Mouse (Mus musculus): ENCODE measurements around the gene Lgals3.
"Not testable (repeated sequence)": the region's sequence is repeated elsewhere in the genome, so short reads cannot be mapped to it uniquely, and the experiment has no call there.

The Lgals3 gene

DNA sequence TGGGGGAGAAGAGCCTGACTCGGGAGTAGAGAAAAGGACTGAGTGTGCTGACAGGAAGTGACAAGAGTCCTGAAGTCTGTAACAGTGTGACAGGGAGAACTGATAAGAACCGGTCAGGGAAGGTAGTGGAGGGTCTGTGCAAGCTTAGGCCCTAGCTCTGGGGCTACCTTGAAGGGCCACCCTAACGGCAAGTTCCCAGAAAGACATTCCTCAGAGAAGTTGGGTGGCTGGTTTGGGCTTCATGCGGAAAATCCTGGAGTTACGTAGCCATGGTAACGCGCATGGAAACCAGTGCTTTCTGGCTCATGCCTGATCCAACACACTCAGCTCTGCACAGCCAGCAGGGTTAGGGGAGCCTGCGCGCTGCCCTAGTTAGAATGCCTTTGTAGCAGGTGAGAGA lies at the start of gene Lgals3:
Gene Lgals3, plus strand, starts transcription at position 291 of the 400 bp plus-strand sequence.
- DNase-seq (ENCODE audit: low spot score): peak; percentile 31

DNA sequence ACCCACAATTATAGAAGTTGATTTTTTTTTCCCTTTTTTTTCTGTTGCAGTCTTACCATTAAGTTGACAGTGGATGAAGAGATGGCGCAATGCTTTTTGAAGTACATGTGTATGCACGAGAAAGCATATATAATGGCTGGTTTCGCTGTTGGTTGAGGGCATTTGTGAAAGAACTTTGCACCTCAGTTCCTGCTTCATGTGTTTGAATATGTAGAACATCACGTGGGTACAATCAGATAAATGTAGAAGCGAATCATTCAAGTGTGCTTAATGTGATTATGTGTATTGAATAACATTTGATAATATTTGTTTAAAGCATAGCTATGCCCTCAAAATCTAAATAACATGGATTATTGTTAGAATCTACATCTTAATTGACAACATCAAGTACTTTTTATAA lies 48.2 kb upstream of the Lgals3 start:
- DNase-seq (ENCODE audit: low spot score): no peak

GRCm38 (mm10) chr14:47321581-47321980 lies 46.0 kb upstream of the Lgals3 start:
- DNase-seq (ENCODE audit: low spot score): not testable (repeated sequence)

DNA sequence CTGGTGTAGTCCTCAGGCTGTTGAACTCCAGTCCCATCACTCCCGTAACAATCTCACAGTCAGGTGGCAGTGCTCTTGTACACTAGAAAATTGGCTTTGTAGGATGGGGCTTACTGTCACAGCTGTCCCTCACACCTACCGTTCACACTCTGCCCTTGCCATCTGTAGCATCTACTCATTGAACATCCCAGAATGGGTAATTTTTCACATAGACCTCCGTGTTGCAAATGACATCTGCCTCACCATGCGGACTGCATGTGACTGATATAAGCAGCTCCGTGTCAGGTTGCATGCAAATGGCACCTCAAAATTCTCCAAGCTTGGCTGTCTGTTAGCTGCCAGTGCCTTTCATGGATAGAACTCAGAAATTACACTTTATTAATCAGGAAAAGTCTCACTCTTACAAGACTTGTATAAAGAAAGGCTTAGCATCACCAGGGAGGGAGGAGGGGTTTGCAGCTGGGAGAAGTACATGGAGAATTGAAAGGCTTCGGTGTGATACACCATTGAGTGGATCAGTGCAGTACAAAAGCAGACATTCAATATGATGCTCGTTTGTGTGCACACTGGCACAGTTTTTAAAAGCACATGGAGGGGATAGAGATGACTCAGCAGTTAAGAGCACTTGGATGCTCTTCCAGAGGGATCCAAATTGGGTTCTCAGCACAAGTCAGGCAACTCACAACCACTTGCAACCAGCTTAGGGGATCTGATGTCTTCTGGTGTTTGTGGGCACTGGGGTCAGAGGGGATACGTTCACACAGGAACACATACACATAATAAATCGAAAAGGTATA lies 41.4 kb upstream of the Lgals3 start:
- DNase-seq (ENCODE audit: low spot score): no peak

GRCm38 (mm10) chr14:47327347-47327746 lies 40.2 kb upstream of the Lgals3 start:
- peak; percentile 30 for DNase-seq (ENCODE audit: low spot score)

GRCm38 (mm10) chr14:47331920-47332319 lies 35.6 kb upstream of the Lgals3 start:
- DNase-seq (ENCODE audit: low spot score): no peak

DNA sequence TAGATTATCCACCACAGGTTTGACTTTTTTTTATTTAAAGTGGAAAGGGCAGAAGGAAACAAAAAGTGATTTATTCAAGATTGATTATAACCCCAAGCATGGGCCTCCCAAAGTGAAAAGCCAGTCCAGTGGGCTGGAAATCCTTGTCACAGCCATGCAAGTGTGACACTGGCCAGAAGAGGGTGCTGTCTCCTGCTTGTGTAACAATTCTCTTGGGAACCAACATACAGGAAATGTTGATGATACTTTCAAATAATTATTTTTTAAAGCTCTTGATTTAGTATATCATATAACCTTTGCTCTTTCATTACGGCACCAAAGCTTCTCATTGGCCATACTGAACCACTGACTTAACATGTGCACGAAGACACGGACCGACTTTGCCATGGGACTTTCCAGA lies 32.7 kb upstream of the Lgals3 start:
- peak; percentile 67 for DNase-seq (ENCODE audit: low spot score)

GRCm38 (mm10) chr14:47335300-47335699 lies 32.3 kb upstream of the Lgals3 start:
- no peak for DNase-seq (ENCODE audit: low spot score)

GRCm38 (mm10) chr14:47340231-47340925 lies 27.2 kb upstream of the Lgals3 start:
- no peak for DNase-seq (ENCODE audit: low spot score)

DNA sequence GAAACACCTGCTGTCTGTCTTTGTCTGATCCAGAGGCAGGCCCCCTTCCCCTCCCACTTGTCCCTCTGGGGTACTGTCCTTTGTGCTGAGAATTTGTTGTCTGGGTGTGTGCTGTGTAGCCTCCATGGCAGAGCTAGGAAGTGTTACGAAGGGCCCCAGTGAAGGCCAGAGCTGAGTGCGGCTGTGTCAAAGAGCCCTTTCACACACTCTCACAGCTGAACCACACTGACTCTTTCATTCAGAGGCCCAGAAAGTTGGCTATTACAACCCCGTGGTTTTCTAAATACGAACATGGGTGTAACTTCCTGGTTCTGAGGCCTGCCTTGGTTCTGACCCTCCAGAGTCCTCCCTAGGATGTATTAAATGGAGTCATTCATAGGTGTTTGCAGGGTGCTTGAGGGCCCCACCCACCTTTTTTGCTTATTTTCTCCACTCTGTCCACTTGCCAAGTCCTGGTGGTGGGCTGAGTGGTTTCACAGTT lies 25.7 kb upstream of the Lgals3 start:
- peak; percentile 81 for DNase-seq (ENCODE audit: low spot score)

DNA sequence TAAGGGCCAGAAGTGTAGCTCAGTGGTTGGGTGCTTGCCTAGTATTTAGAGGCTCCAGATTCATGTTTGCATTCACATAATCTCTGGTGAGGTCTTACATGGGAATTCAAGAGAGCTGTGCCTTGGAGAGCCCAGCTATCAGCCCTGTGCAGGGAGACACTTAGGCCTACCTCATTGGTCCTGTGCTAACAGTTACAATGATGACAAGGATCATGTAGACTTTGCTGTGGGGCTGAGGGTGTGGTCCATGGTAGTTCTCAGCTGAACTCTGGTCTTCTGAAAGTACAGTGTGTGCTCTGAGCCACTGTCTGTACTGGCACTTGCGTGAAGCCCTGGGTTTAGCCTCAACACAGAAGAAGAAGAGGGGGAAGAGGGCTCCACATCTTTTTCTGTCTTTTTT lies 20.8 kb upstream of the Lgals3 start:
- no peak for DNase-seq (ENCODE audit: low spot score)

DNA sequence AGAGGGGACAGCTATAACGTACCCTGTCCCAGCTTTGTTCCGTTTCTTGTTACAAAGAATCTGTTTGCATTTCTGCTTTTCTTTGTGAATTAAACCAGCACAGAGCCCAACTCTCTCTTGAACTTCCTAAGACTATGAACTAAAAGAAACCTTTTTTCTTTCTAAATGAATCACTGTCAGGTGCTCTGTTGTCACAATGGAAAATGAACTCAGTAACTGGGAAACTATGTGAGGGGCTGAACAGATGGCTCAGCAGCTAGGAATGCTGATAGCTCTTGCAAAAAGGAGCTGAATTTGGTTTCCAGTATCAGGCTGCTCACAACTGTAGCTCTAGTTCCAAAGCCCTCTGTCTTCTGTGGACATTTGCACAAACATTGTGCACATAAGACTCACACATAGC lies 16.6 kb upstream of the Lgals3 start:
- DNase-seq (ENCODE audit: low spot score): no peak

DNA sequence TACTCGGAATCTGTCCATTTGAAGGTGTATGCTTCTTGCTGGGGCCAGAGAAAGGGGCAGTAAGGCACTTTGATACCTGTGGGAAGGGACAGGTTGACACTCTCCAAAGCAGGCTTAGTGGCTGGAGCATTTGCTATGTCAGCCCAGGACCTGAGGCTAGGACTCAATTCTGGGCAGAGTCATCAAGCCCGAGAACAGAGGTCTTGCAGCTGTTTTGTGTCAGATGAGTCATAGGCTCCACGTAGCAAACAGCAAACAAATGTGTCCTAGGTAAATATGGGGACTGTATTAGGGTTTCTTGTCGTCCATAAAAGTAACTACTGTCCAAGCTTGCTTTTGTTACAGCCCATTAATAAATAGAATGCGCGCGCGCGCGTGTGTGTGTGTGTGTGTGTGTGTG lies 15.3 kb upstream of the Lgals3 start:
- DNase-seq (ENCODE audit: low spot score): no peak

DNA sequence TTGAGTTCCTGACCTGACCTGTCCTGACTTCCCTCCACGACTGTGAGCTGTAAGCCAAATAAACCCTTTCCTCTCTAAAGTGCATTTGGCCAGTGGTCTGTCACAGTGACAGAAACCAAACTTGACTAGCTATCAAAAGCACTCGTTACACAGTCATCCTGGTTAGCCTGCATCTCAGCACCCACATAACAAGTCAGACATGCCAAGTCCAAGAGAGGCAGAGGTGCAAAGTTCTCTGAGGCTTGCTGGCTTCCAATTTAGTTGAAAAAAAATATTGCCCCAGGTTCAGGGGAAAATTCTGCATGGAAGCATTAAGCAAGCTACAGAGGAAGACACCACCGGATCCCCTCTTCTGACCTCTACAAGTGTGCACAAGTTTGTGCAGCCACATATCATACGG lies 14.3 kb upstream of the Lgals3 start:
- no peak for DNase-seq (ENCODE audit: low spot score)

- DNase-seq (ENCODE audit: low spot score): peak; percentile 63
These were observed 13.4 kb upstream of the Lgals3 start for GRCm38 (mm10) chr14:47354111-47354577.

DNA sequence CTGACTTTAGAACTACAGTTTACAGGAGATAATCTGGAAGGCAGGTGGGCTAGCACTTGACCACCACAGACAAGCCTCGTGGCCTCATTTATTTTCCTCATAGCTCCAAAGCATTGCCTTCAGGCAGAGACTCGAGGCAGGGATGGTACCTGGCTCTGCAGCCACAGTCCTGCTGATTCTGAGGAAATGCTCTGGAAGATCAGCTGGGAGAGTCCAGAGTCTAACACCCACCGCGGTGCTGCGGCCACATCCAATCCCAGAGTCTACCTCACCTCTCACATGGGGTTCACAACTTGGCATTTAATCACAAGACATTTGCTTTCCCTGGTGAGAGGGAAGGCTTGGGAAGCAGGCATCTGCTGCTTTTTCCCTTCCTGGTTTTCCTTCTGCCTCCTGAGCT lies 12.6 kb upstream of the Lgals3 start:
- DNase-seq (ENCODE audit: low spot score): no peak

DNA sequence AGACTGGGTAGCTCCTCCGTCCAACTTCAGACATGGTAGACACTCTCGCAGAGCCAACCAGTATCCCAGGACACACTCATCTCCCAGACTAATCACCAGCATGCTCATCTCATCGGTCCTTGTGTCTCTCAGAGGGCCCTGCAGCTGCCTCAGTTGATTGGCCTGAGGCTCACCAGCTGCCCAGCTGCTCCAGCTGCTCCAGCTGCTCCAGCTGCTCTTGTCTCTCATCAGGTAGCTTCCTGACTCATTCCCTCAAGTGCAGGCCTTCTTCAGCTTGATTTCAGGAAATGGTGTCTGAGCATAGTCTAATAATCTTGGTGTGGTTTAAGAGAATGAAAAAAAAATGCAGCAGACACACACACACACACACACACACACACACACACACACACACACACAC lies 10.9 kb upstream of the Lgals3 start:
- no peak for DNase-seq (ENCODE audit: low spot score)

DNA sequence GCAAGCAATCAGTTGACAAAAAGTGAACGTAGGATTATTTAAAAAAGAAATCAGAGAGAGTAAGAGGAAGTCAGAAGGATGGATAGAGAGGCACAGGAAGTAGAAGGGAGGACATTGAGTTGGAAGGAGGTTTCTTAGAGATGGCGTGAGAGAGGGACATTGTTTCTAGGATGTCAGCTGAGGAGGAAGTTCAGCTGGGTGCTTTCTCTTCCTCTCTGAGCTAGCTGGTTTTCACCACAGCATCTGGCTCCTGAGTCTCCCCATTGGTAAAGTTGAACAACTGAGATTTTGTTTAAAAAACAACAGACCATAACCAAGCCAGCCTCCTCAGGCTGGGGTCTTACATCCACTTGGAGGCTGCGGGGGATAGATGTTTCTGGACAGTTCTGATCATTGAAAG lies 7.9 kb upstream of the Lgals3 start:
- DNase-seq (ENCODE audit: low spot score): no peak

DNA sequence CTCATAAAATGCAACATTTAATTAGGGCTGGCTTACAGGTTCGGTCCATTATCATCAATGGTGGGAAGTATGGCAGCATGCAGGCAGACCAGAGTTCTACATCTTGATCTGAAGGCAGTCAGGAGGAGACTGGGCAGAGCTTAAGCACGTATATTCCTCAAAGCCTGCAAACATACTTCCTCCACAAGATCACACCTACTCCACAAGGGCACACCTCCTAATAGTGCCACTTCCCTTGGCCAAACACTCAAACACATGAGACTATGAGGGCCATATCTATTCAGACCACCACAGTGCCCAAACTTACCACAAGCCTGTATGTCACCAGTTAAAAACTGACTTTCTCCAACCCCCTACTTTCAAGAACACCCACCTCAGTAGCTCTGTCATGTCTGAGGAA lies 6.1 kb upstream of the Lgals3 start:
- DNase-seq (ENCODE audit: low spot score): no peak

- no peak for DNase-seq (ENCODE audit: low spot score)
These were observed 5.7 kb upstream of the Lgals3 start for GRCm38 (mm10) chr14:47361899-47362298.

- DNase-seq (ENCODE audit: low spot score): no peak
These were observed 2.7 kb upstream of the Lgals3 start for GRCm38 (mm10) chr14:47364742-47365449.

- peak; percentile 85 for DNase-seq (ENCODE audit: low spot score)
These were observed 650 bp upstream of the Lgals3 start for GRCm38 (mm10) chr14:47366881-47367321.

DNA sequence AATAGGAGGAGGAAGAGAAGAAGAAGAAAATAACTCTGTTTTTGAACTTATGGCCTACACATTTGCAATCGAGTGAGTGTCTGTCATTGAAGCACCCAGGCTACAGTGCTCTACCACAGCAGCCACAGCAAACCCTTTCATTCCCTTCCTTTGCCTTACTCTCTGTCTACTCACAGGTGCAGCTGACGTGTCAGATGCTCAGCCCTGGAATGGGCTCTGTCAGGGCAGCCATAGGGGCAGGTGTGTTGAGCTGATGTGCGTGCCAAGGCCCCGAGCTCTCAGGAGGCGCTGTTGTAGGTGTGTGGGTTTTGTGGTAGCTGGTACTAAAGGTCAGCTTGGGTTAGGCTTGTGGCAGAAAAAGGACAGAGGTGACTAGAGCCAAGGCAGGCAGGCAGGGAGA lies 2.2 kb downstream of the Lgals3 start:
- DNase-seq (ENCODE audit: low spot score): no peak
